Mouse (Mus musculus) liver, adult 2 months (tissue): ENCODE data around the gene Gm20388.

Experiments
- CTCF ChIP-seq: fragments of 200-500 bp; IDR thresholded peaks from 2 replicates; pipeline ENCODE4 v1.5.1; 2011; ENCODE audit warnings: low read depth, low read length, control low read depth
- POLR2A ChIP-seq: fragments of 200-500 bp; IDR thresholded peaks from 2 replicates; pipeline ENCODE4 v1.6.1; 2011; ENCODE audit warnings: low read length, control low read depth; ENCODE audit not compliant: insufficient read depth; ENCODE audit errors: extremely low read depth

- TF ChIP-seq CTCF (no peak), POLR2A (no peak)
Observed at GRCm38 (mm10) chr8:120393085-120393484, 482.4 kb downstream of the Gm20388 start.
